Mouse (Mus musculus): ENCODE measurements around the gene Pacs2.

DNA sequence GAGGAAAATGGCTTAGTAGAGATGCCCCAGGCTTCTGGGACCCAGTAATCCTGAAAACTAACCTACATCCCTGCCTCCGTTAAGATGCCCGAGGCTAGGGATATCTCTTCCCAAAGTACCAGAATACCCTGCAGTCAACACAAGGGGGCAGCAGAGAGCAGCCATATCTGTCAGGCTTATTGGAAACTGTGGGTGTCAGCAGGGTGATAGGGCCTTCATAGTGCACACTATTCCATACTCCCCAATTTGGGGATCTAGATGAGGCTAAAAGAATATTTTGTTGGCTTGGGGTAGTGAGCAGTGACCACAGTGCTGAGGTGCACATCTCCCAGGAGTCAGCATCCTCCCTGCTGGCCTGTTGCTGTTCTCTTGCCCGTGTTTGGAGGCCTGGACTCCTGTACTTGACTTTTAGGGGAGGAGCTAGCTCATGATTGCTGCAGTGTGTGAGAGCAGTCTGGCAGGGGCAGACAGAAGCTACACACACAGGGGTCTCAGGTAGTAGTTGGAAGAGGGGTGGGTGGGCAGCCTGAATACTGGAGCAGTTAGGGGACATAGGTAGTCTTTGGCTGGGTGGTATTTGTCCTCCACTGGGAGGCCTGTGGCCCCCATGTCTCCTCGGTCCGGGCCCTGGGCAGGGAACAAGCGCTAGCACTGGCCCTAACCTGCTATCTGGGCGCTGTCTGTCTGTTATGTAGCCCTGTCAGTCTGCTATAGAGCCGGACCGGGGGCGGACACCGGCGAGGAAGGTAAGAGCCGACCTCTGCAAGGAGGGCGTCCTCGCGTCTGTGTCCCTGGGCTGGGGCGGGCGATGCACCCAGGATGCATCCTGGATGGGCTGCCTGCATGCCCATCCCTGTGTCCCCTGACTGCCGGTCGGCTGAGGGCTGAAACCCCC, 105.5 kb downstream of the Pacs2 start:
- TF ChIP-seq POLR2A (IDR thresholded peaks at IDR 0.05; ENCODE audit: insufficient read length, low read depth), result no peak
- no peak for TF ChIP-seq USF1 (IDR thresholded peaks at IDR 0.05; ENCODE audit: low read depth)
- TF ChIP-seq MAX (IDR thresholded peaks at IDR 0.05; ENCODE audit: low read depth), result no peak
- TF ChIP-seq E2F4 (IDR thresholded peaks at IDR 0.05; ENCODE audit: insufficient read depth), result no peak
- TF ChIP-seq SRF (IDR thresholded peaks at IDR 0.05; ENCODE audit: control insufficient read depth, insufficient read length, low read depth), result no peak
- TF ChIP-seq POLR2AphosphoS2 (IDR thresholded peaks at IDR 0.05; ENCODE audit: insufficient read length, low read depth), result no peak
